Mouse (Mus musculus): ENCODE measurements at regions not wholly inside any gene's neighbourhood (a gene's known extent, or its start where the extent isn't known, plus 50 kb on each side); places are given as distances from the start of the nearest gene placed in this dataset.

- in situ Hi-C loops (cut with MboI, MseI) = no loop called here
Observed at GRCm38 (mm10) chr3:137100627-137101404, 240.1 kb upstream of the Emcn start.

GRCm38 (mm10) chr3:137105930-137106329 lies 234.9 kb upstream of the Emcn start:
- in situ Hi-C loops (cut with MboI, MseI) = no loop called here

GRCm38 (mm10) chr3:137108197-137108596 lies 232.7 kb upstream of the Emcn start:
- in situ Hi-C loops (cut with MboI, MseI) = no loop called here

DNA sequence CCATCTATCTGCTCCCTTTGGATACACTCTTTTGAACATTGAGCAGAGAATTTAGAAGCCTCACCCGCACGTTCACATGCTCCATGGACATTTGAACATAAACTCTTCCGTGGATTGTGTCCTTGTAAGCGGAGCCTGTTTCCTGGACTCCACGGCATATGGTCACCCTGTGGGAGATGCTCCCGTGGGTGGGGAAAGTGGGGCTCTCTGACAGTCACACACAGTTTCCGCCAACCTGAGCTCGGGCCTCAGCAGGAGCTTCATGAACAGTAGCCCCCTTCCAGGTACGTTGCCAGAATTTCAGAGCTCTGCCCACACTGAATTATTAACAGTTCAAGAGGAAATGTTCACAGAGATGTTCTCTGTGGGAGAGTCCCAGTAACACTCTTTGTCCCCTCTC lies 231.1 kb upstream of the Emcn start:
- in situ Hi-C loops (cut with MboI, MseI) = no loop called here

GRCm38 (mm10) chr3:137110485-137110884 lies 230.4 kb upstream of the Emcn start:
- in situ Hi-C loops (cut with MboI, MseI) = no loop called here

DNA sequence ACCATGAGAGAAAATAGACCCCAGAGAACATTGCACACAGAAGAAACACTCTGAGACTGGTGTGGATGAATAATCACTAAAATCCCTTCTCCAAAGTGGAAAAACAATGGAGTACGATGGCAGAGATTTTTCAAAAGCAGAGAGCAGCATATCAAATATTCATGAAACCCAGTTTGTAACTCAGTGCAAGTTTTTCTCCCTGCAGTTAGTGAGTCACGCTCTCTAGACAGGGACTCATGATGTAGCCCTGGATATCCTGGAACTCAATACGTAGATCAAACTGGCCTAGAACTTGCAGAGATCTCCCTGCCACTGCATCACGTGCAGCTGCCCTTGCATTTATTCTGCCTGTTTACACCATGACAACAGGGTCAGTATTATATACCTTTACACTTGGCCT lies 210.9 kb upstream of the Emcn start:
- in situ Hi-C loops (cut with MboI, MseI) = no loop called here

- in situ Hi-C loops (cut with MboI, MseI) = no loop called here
Observed at GRCm38 (mm10) chr3:137142041-137142440, 198.8 kb upstream of the Emcn start.

GRCm38 (mm10) chr3:137146062-137146461 lies 194.8 kb upstream of the Emcn start:
- in situ Hi-C loops (cut with MboI, MseI) = no loop called here

GRCm38 (mm10) chr3:137147405-137147804 lies 193.5 kb upstream of the Emcn start:
- in situ Hi-C loops (cut with MboI, MseI) = no loop called here

DNA sequence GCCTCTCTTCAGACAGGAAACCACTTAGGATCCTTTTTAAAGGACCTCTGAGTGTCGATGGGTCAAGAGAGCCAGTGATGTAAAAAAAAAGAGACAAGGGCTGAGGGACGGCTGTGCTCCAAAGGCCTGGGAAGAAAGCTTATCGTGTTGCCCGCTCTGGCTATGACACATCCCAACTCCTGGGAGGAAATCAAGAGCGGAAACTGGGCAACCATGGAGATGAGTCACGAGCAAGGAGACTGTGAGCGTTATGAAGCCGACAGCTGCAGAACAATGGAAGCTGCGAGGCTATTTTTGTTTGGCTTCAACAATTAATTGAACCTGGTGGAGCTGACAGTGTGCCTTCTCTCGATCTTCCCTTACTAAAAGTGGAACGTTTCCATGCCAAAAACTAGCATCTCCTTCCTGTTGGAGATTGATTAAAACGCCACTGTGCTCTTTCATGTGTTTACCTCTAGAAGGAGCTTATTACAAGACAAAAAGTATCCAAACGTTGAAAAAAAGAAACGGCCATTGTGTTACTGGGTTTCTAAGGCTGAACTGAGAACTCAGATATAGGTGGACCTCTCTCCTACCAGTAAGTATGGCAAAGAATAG lies 190.4 kb upstream of the Emcn start:
- in situ Hi-C loops (cut with MboI, MseI) = no loop called here

- in situ Hi-C loops (cut with MboI, MseI) = no loop called here
Observed at GRCm38 (mm10) chr3:137151431-137151830, 189.4 kb upstream of the Emcn start.

DNA sequence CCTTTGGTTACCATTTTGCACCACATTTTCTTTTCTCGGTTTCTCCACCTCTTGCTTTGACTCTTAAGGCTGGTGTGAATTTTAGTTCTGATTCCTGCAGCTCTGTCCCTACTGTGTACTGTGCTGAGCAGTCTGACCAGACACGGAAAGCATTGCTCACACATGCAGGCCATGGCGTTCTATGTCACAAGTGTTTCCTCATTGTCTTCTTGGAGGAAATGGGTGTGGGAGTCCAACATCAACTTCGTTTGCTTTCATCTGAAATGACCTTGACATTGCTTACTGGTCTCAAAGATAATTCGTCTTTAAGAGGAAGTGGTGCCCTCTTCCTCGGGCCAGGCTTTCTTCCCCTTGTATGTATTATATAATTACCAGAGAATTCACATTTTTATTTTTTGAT lies 187.6 kb upstream of the Emcn start:
- in situ Hi-C loops (cut with MboI, MseI) = no loop called here

DNA sequence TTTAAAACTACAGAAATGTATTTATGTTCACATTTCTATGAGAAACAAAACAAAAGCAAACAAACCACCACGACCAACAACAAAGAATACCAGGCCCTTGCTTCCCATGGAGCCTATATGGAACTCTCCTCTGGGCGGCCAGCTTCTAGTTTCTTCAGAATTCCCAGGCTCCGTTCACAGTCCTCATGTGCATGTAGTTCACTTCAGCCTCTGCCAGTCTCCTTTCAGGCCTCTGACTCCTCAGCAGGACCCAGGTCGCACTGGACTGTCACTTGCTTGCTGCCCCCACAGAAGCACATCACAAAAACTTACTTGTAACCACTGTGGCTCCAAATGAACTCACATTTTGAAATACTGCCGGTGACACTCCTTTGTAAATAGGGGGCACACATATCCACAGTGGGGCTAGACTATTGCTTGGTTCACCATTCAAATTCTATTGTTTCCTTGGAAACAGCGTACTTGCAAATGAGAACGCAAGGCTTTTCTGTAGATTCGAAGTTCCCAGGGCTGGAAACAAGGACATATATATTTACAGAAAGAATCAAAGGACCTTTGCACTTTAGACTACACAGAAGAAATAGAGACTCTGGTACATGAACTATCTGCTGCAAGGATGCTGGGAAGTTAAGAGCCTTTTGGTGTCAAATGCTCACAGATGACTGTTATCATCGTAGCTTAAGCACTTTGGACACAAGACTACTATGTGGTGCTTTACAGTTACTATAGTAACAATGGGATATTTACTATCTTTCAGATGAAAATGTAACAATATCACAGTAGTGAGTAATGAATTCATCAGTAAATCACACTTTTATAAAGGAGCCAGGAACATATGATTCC lies 186.4 kb upstream of the Emcn start:
- in situ Hi-C loops (cut with MboI, MseI) = no loop called here

DNA sequence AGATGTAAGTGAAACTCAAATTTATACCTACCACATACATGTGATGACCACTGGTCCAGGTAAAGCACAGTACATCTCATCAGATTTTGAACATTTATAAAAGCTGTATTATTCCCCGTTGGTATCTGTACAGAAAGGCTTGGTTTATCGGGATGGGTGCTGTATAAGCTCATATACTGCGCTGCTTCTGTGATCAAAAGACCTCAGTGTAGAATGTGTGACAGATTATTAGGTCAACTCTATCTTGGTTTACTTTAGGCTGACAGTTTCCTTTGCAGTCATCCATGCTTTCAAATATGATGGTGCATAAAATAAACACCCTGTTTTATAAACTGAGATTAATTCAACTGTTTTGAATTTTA lies 185.8 kb upstream of the Emcn start:
- in situ Hi-C loops (cut with MboI, MseI) = no loop called here

GRCm38 (mm10) chr3:137156250-137156975 lies 184.5 kb upstream of the Emcn start:
- in situ Hi-C loops (cut with MboI, MseI) = no loop called here

DNA sequence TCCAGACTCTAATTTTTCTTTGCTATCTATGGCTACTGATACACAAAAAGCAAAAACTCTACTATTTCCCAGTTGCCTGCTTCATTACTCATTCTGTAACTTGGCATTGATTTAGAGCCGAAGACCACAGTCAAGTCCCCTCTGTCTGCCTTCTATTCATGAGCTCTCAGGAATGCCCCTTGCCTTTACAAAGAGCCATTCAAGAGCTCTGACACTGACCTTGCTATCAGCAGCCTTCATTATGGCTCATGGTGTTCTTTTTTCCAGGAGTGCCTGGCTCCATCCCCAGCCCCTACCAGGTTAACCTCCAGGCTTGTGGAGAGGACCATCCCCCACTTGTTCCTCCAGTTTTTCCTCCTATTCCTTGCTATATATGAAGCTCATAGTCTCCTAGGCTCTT lies 151.8 kb upstream of the Emcn start:
- in situ Hi-C loops (cut with MboI, MseI) = no loop called here

- in situ Hi-C loops (cut with MboI, MseI) = no loop called here
Observed at GRCm38 (mm10) chr3:137190489-137190888, 150.4 kb upstream of the Emcn start.

DNA sequence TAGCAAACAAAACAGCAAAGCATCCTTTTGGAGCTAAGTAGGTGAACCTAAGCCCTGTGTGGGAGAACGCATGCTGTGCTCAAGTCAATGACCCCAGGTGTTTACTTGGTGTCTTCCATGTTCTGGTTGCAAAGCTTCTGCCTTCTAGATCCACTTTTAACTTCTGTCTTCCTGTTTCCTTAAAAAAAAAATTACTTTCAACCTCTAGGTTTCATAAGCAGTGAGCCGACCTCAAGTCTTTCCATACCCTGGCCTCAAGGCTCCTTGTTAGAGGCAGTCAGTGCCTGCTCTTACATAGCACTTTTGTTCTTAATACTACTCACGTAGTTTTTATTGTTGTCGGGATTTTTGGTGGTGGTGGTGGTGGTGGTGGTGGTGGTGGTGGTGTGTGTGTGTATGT lies 149.9 kb upstream of the Emcn start:
- in situ Hi-C loops (cut with MboI, MseI) = no loop called here

- in situ Hi-C loops (cut with MboI, MseI) = no loop called here
Observed at GRCm38 (mm10) chr3:137193873-137194272, 147.0 kb upstream of the Emcn start.

- in situ Hi-C loops (cut with MboI, MseI) = no loop called here
Observed at GRCm38 (mm10) chr3:137211667-137212066, 129.2 kb upstream of the Emcn start.

GRCm38 (mm10) chr3:137216036-137216435 lies 124.8 kb upstream of the Emcn start:
- in situ Hi-C loops (cut with MboI, MseI) = no loop called here

DNA sequence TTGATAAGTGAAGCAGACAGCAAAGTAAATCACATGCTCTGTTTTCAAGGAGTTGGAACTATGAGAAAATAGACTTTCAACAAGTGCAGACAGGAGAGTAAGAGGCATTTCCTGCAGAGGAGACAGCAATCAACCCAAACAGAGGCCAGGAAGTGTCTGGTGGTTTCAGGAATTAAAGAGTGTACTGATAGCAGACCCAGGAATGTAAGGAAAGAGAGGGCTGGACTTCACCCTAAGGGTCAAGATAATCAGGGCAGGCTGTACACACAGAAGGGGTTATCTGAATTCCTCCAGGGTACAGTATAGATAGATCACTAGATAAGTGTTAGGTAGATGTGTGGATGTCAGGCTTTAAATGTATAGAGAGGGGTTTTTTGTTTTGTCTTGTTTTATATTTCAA lies 123.6 kb upstream of the Emcn start:
- in situ Hi-C loops (cut with MboI, MseI) = no loop called here
